Mouse (Mus musculus) cerebellum, adult 9-11 months (tissue): ENCODE data around the gene Gm10750.
"Not testable (repeated sequence)": the region's sequence is repeated elsewhere in the genome, so short reads cannot be mapped to it uniquely, and the experiment has no call there.

ENCODE experiments used
- DNase-seq: peaks from one replicate; pipeline ENCODE4 v3.0.0; 2022

Gene Gm10750

GRCm38 (mm10) chr2:149017137-149017536 is at the start of gene Gm10750:
Gm10750 (minus strand) TSS chr2:149017237.
- DNase-seq, result not testable (repeated sequence)

- DNase-seq, result no peak
Observed at GRCm38 (mm10) chr2:149004826-149005225, 12.2 kb downstream of the Gm10750 start.

DNA sequence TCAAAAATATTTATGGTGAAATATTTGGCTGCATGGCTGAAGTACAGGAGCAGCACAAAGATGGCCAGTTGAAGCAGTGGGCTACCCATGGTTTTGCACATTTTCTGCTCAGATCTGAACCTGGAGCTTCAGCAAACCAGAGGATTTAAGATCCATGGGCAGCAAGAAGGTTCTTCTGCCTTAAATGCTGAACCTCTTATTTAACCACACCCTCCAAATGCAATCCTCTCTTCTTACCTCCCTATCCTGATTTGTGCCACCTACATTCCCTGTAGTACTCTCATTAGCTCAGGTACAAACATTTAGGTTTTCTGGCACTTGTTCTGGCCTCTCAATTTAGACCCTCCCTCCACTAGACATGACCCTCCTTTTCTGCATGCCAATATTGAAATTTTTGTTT is 13.9 kb downstream of the Gm10750 start, which contains the start of gene Gm1330:
TSS of gene Gm1330 (minus strand) at position 101 of the 400 bp plus-strand sequence.
- no peak for DNase-seq

DNA sequence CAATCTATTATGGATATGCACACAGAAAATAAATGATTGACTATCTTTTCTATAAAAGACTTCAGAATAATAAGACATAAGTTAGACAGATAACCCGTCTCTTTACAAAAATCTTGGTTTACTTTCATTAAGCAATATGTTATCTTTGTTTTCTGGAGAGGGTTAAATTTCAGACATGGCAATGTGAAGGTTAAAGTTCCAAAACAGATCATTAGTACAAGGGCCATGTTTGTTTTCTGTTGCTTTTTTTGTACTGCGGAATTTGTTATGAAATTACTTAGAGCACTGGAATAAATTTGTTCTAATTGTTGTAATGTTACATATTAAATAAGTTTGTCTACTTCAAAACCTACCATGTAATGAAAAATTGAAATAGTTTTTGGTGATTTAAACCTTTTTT is 21.9 kb downstream of the Gm10750 start:
- DNase-seq, result no peak
